Mouse (Mus musculus): ENCODE measurements at regions not wholly inside any gene's neighbourhood (a gene's known extent, or its start where the extent isn't known, plus 50 kb on each side); places are given as distances from the start of the nearest gene placed in this dataset.

- TF ChIP-seq CTCF (IDR thresholded peaks at IDR 0.05; ENCODE audit: low read depth, low read length), result no peak
- no peak for TF ChIP-seq GATA1 (IDR thresholded peaks at IDR 0.05; ENCODE audit: borderline replicate concordance, low read length)
- no peak for TF ChIP-seq POLR2AphosphoS5 (IDR thresholded peaks at IDR 0.05; ENCODE audit: insufficient replicate concordance, low read depth, low read length)
- TF ChIP-seq TAL1 (conservative IDR thresholded peaks at IDR 0.05; ENCODE audit: low read depth, low read length), result no peak
- TF ChIP-seq GATA2 (IDR thresholded peaks at IDR 0.05; ENCODE audit: borderline replicate concordance, low read depth, low read length), result no peak
These were observed 167.6 kb downstream of the Fam198b start for GRCm38 (mm10) chr3:80051963-80052362.

Measured in G1E (cell line).